Mouse (Mus musculus) liver, postnatal 0 days (tissue): ENCODE measurements around the gene Rps15.
A peak's percentile ranks its signal among the peaks of the same experiment; 100 is the strongest.

Experiments used
- CTCF ChIP-seq: sonication (generic); IDR thresholded peaks from 2 replicates; pipeline ENCODE4 v1.5.1; 2016; ENCODE audit warnings: antibody characterized with exemption, low read depth
- EP300 ChIP-seq: IDR thresholded peaks from 2 replicates; pipeline ENCODE4 v1.6.1; 2016; ENCODE audit warnings: antibody characterized with exemption, low read depth, mild to moderate bottlenecking

- TF ChIP-seq CTCF (0 out of 2 replicates have a peak, but pooled peaks have one; percentile 17), EP300 (no peak)
Observed at GRCm38 (mm10) chr10:80255881-80256535, 36.2 kb upstream of the Rps15 start.
